Mouse (Mus musculus): Measurements from ENCODE around the gene B4galnt3. TPM values are rescaled to one million over a fixed set of nuclear protein-coding genes. Genes with fewer than 3 reads are reported as not detected.

B4galnt3 gene
- polyA plus RNA-seq, 1 experiment from 2014 or later, result 0.25 TPM

- ATAC-seq (replicated peaks; ENCODE audit: low FRiP score) (no peak), DNase-seq (ENCODE audit: low spot score) (no peak)
- 46% methylated on average over 4 of the region's 4 CpGs for WGBS
- no peaks in the 10 kb centered on the region for H3K27me3 ChIP-seq (replicated peaks; ENCODE audit: control insufficient read depth, insufficient read depth, low read length)
- no peak overlapping the region for H3K9ac ChIP-seq (ENCODE audit: low read depth, low read length)
- no peaks in the 10 kb centered on the region for H3K9me3 ChIP-seq (ENCODE audit: control insufficient read depth, low read length)
- no peak overlapping the region for H3K27ac ChIP-seq (ENCODE audit: low read depth, low read length)
- H3K4me1 ChIP-seq (replicated peaks; ENCODE audit: control insufficient read depth, insufficient read depth, low read length), result peaks cover 20% of the 10 kb centered on the region
- H3K4me2 ChIP-seq, result no peak overlapping the region
- H3K36me3 ChIP-seq (ENCODE audit: control insufficient read depth, insufficient read depth, low read length), result no peaks in the 10 kb centered on the region
- no peak overlapping the region for H3K4me3 ChIP-seq (ENCODE audit: low read depth, low read length)
These were observed 103.4 kb downstream of the B4galnt3 start for GRCm38 (mm10) chr6:120190912-120191311.

- no peaks in the 10 kb centered on the region for H3K27me3 ChIP-seq (replicated peaks; ENCODE audit: control insufficient read depth, insufficient read depth, low read length)
- H3K36me3 ChIP-seq (ENCODE audit: control insufficient read depth, insufficient read depth, low read length), result no peaks in the 10 kb centered on the region
- no peaks in the 10 kb centered on the region for H3K9me3 ChIP-seq (ENCODE audit: control insufficient read depth, low read length)
- no peak overlapping the region for H3K9ac ChIP-seq (ENCODE audit: low read depth, low read length)
- H3K4me2 ChIP-seq, result no peak overlapping the region
- H3K4me1 ChIP-seq (replicated peaks; ENCODE audit: control insufficient read depth, insufficient read depth, low read length), result peaks cover 20% of the 10 kb centered on the region
- no peak for DNase-seq (ENCODE audit: low spot score)
- 84% methylated on average over 4 of the region's 4 CpGs for WGBS
- no peak for ATAC-seq (replicated peaks; ENCODE audit: low FRiP score)
- H3K27ac ChIP-seq (ENCODE audit: low read depth, low read length), result no peak overlapping the region
- H3K4me3 ChIP-seq (ENCODE audit: low read depth, low read length), result no peak overlapping the region
These were observed 104.0 kb downstream of the B4galnt3 start for GRCm38 (mm10) chr6:120190365-120190764.

GRCm38 (mm10) chr6:120189287-120189686 is 105.1 kb downstream of the B4galnt3 start:
- no peaks in the 10 kb centered on the region for H3K9me3 ChIP-seq (ENCODE audit: control insufficient read depth, low read length)
- H3K36me3 ChIP-seq (ENCODE audit: control insufficient read depth, insufficient read depth, low read length), result no peaks in the 10 kb centered on the region
- no peaks in the 10 kb centered on the region for H3K27me3 ChIP-seq (replicated peaks; ENCODE audit: control insufficient read depth, insufficient read depth, low read length)
- H3K27ac ChIP-seq (ENCODE audit: low read depth, low read length), result no peak overlapping the region
- H3K4me1 ChIP-seq (replicated peaks; ENCODE audit: control insufficient read depth, insufficient read depth, low read length), result peaks cover 20% of the 10 kb centered on the region
- H3K9ac ChIP-seq (ENCODE audit: low read depth, low read length), result no peak overlapping the region
- WGBS, result 88% methylated on average over 5 of the region's 5 CpGs
- ATAC-seq (replicated peaks; ENCODE audit: low FRiP score) (no peak), DNase-seq (ENCODE audit: low spot score) (no peak)
- H3K4me2 ChIP-seq, result no peak overlapping the region
- no peak overlapping the region for H3K4me3 ChIP-seq (ENCODE audit: low read depth, low read length)

GRCm38 (mm10) chr6:120188376-120189235 is 105.8 kb downstream of the B4galnt3 start:
- Histone ChIP-seq H3K4me1 (replicated peaks; ENCODE audit: control insufficient read depth, insufficient read depth, low read length) (peaks cover 20% of the 10 kb centered on the region), H3K4me2 (peak overlapping the region; percentile 64), H3K4me3 (ENCODE audit: low read depth, low read length) (peak overlapping the region; percentile 33), H3K9ac (ENCODE audit: low read depth, low read length) (no peak overlapping the region), H3K27ac (ENCODE audit: low read depth, low read length) (no peak overlapping the region), H3K27me3 (replicated peaks; ENCODE audit: control insufficient read depth, insufficient read depth, low read length) (no peaks in the 10 kb centered on the region), H3K9me3 (ENCODE audit: control insufficient read depth, low read length) (no peaks in the 10 kb centered on the region), H3K36me3 (ENCODE audit: control insufficient read depth, insufficient read depth, low read length) (no peaks in the 10 kb centered on the region)
- DNase-seq (ENCODE audit: low spot score), result no peak
- peak; percentile 29 for ATAC-seq (replicated peaks; ENCODE audit: low FRiP score)
- 24% methylated on average over 24 of the region's 24 CpGs for WGBS

GRCm38 (mm10) chr6:120187587-120188176 is 106.7 kb downstream of the B4galnt3 start:
- Histone ChIP-seq H3K9ac (ENCODE audit: low read depth, low read length) (peak overlapping the region; percentile 41; the same call in 1 of the 2 replicates), H3K36me3 (ENCODE audit: control insufficient read depth, insufficient read depth, low read length) (no peaks in the 10 kb centered on the region), H3K9me3 (ENCODE audit: control insufficient read depth, low read length) (no peaks in the 10 kb centered on the region), H3K27me3 (replicated peaks; ENCODE audit: control insufficient read depth, insufficient read depth, low read length) (no peaks in the 10 kb centered on the region), H3K4me3 (ENCODE audit: low read depth, low read length) (peak overlapping the region; percentile 33), H3K4me2 (peak overlapping the region; percentile 64), H3K27ac (ENCODE audit: low read depth, low read length) (no peak overlapping the region), H3K4me1 (replicated peaks; ENCODE audit: control insufficient read depth, insufficient read depth, low read length) (peaks cover 20% of the 10 kb centered on the region)
- WGBS, result 10% methylated on average over 18 of the region's 18 CpGs
- peak; percentile 54 for DNase-seq (ENCODE audit: low spot score)
- ATAC-seq (replicated peaks; ENCODE audit: low FRiP score), result peak; percentile 49

GRCm38 (mm10) chr6:120186594-120186993 is 107.8 kb downstream of the B4galnt3 start:
- no peaks in the 10 kb centered on the region for H3K27me3 ChIP-seq (replicated peaks; ENCODE audit: control insufficient read depth, insufficient read depth, low read length)
- DNase-seq (ENCODE audit: low spot score) (no peak), ATAC-seq (replicated peaks; ENCODE audit: low FRiP score) (no peak)
- H3K4me2 ChIP-seq, result no peak overlapping the region
- no peak overlapping the region for H3K9ac ChIP-seq (ENCODE audit: low read depth, low read length)
- H3K27ac ChIP-seq (ENCODE audit: low read depth, low read length), result no peak overlapping the region
- H3K4me3 ChIP-seq (ENCODE audit: low read depth, low read length), result no peak overlapping the region
- H3K4me1 ChIP-seq (replicated peaks; ENCODE audit: control insufficient read depth, insufficient read depth, low read length), result peaks cover 17% of the 10 kb centered on the region
- WGBS, result 62% methylated on average over 3 of the region's 3 CpGs
- no peaks in the 10 kb centered on the region for H3K36me3 ChIP-seq (ENCODE audit: control insufficient read depth, insufficient read depth, low read length)
- H3K9me3 ChIP-seq (ENCODE audit: control insufficient read depth, low read length), result no peaks in the 10 kb centered on the region

GRCm38 (mm10) chr6:120185756-120186155 is 108.6 kb downstream of the B4galnt3 start:
- no peak overlapping the region for H3K27ac ChIP-seq (ENCODE audit: low read depth, low read length)
- WGBS, result 54% methylated on average over 7 of the region's 7 CpGs
- no peak for ATAC-seq (replicated peaks; ENCODE audit: low FRiP score)
- no peak overlapping the region for H3K9ac ChIP-seq (ENCODE audit: low read depth, low read length)
- no peak overlapping the region for H3K4me3 ChIP-seq (ENCODE audit: low read depth, low read length)
- no peaks in the 10 kb centered on the region for H3K9me3 ChIP-seq (ENCODE audit: control insufficient read depth, low read length)
- H3K4me2 ChIP-seq, result no peak overlapping the region
- H3K36me3 ChIP-seq (ENCODE audit: control insufficient read depth, insufficient read depth, low read length), result no peaks in the 10 kb centered on the region
- DNase-seq (ENCODE audit: low spot score), result no peak
- peaks cover 17% of the 10 kb centered on the region for H3K4me1 ChIP-seq (replicated peaks; ENCODE audit: control insufficient read depth, insufficient read depth, low read length)
- no peaks in the 10 kb centered on the region for H3K27me3 ChIP-seq (replicated peaks; ENCODE audit: control insufficient read depth, insufficient read depth, low read length)

- no peak overlapping the region for H3K27ac ChIP-seq (ENCODE audit: low read depth, low read length)
- no peak overlapping the region for H3K9ac ChIP-seq (ENCODE audit: low read depth, low read length)
- peaks cover 17% of the 10 kb centered on the region for H3K4me1 ChIP-seq (replicated peaks; ENCODE audit: control insufficient read depth, insufficient read depth, low read length)
- no peak for ATAC-seq (replicated peaks; ENCODE audit: low FRiP score)
- WGBS, result 81% methylated on average over 12 of the region's 12 CpGs
- DNase-seq (ENCODE audit: low spot score), result no peak
- no peaks in the 10 kb centered on the region for H3K9me3 ChIP-seq (ENCODE audit: control insufficient read depth, low read length)
- H3K36me3 ChIP-seq (ENCODE audit: control insufficient read depth, insufficient read depth, low read length), result no peaks in the 10 kb centered on the region
- no peak overlapping the region for H3K4me2 ChIP-seq
- H3K4me3 ChIP-seq (ENCODE audit: low read depth, low read length), result no peak overlapping the region
- no peaks in the 10 kb centered on the region for H3K27me3 ChIP-seq (replicated peaks; ENCODE audit: control insufficient read depth, insufficient read depth, low read length)
These were observed 109.2 kb downstream of the B4galnt3 start for GRCm38 (mm10) chr6:120185012-120185730.
